Mouse (Mus musculus): ENCODE data around the gene Cep170b.

DNA sequence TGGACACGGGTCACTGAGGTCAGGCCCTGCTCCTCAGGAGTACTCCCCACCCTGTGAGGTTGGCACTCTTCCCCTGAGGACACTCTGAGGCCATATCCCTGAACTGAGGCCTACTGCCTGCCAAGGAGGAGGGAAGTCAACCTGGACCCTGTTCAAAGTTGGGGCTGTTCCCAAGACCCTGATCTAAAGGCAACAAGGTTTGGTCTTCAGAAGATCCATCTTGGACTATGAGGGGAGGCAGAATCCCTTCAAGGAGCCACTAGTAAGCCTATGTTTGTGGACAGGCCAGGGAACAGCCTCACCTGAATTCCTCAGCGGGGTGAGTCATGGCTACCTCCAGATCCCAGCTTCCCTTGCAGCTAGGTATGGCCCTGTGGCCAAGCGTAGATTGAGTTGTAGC is 39.2 kb downstream of the Cep170b start:
- TF ChIP-seq CTCF (IDR thresholded peaks at IDR 0.05; ENCODE audit: low read depth) (no peak), EP300 (IDR thresholded peaks at IDR 0.05; ENCODE audit: low read depth) (no peak)

Data from liver, embryonic 14.5 days (tissue).